Mouse (Mus musculus) embryonic facial prominence, embryonic 10.5 days (tissue): ENCODE data around the gene Qrfp. TPM values are rescaled to one million over a fixed set of nuclear protein-coding genes. Genes with fewer than 3 reads are reported as not detected.

ENCODE experiments used
- DNase-seq: peaks from one replicate; pipeline ENCODE4 v3.0.0-alpha.2; 2017; ENCODE audit warnings: low spot score
- H3K27ac ChIP-seq: fragments of 300-500 bp; sonication (generic); replicated peaks from 2 replicates; pipeline ENCODE4 v1.5.1; 2016; ENCODE audit warnings: mild to moderate bottlenecking
- H3K27me3 ChIP-seq: fragments of 300-500 bp; sonication (generic); replicated peaks from 2 replicates; pipeline ENCODE4 v1.6.1; 2016; ENCODE audit warnings: low read depth, mild to moderate bottlenecking; ENCODE audit not compliant: poor library complexity, severe bottlenecking
- H3K36me3 ChIP-seq: fragments of 300-500 bp; sonication (generic); replicated peaks from 2 replicates; pipeline ENCODE4 v1.6.1; 2016; ENCODE audit warnings: mild to moderate bottlenecking, moderate library complexity
- H3K4me1 ChIP-seq: fragments of 300-500 bp; sonication (generic); 2 replicates; pipeline ENCODE4 v1.6.1; 2016
- H3K4me3 ChIP-seq: fragments of 300-500 bp; sonication (generic); 2 replicates; pipeline ENCODE4 v1.5.1; 2016; ENCODE audit warnings: mild to moderate bottlenecking, moderate library complexity
- H3K9me3 ChIP-seq: fragments of 300-500 bp; sonication (generic); 2 replicates; pipeline ENCODE4 v1.6.1; 2016; ENCODE audit warnings: mild to moderate bottlenecking
- whole genome bisulfite sequencing: fragments of 180-500 bp; shearing (Covaris S2); methylation state at CpG from one replicate; pipeline ENCODE4 v1.1.7; 2016; 5-methylcytosine and 5-hydroxymethylcytosine counted together
- polyA plus RNA-seq: library from polyadenylated mRNA; unstranded; fragments of >200 nt; fragmentation: Nextera tagmentation; extraction: Ambion mirVana; gene quantifications from 2 replicates; pipeline ENCODE4 v1.2.1, GENCODE M21; 2016

Qrfp gene
- polyA plus RNA-seq, 1 experiment from 2014 or later: 0.20 TPM

DNA sequence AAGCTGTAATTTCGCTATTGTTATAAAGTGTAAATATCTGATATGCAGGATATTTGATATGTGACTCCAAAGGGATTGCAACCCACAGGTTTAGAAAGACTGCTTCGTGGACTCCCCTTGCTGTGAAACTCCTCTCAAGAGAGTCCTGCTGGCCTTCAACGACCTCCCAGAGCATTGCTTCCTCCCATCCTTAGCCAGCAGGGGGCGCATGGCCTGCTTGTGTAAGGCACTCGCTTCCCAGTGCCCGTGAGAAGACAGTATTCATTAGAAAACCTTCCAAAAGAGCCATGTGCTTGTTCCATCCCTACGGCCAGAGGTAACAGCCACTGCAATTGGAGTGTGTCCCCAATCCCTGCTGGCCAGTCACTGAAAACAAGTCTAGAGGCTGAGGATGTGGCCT, 23.4 kb downstream of the Qrfp start:
- Histone ChIP-seq H3K36me3 (peaks cover 100% of the 10 kb centered on the region), H3K4me1 (no peaks in the 10 kb centered on the region), H3K27me3 (no peaks in the 10 kb centered on the region), H3K27ac (no peak overlapping the region), H3K9me3 (no peaks in the 10 kb centered on the region), H3K4me3 (no peak overlapping the region)
- DNase-seq: peak; percentile 85
- 27% methylated on average over 7 of the region's 7 CpGs for WGBS

DNA sequence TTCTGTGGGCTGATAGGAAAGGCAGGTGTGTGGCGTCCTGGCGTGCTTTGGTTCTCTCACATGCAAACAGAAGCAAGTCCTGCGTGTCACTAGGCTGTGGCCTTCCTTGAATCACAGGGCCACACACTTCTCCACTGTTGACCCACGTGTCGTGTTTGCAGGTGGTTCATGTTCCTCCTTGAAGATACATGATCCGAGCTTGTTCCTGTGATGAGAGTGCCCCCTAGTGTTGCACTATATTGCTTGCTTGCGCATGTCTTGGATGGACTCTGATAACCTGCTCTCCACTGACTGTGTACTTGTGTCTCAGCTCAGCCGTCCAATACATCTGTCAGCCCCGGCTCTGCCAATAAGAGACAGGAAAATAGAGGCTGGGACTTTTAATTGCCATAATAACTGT, 25.3 kb downstream of the Qrfp start:
- DNase-seq: peak; percentile 71
- no peaks in the 10 kb centered on the region for H3K4me1 ChIP-seq
- no peak overlapping the region for H3K4me3 ChIP-seq
- H3K27ac ChIP-seq: no peak overlapping the region
- H3K27me3 ChIP-seq: no peaks in the 10 kb centered on the region
- 50% methylated on average over 9 of the region's 9 CpGs for WGBS
- no peaks in the 10 kb centered on the region for H3K9me3 ChIP-seq
- H3K36me3 ChIP-seq: peaks cover 100% of the 10 kb centered on the region

DNA sequence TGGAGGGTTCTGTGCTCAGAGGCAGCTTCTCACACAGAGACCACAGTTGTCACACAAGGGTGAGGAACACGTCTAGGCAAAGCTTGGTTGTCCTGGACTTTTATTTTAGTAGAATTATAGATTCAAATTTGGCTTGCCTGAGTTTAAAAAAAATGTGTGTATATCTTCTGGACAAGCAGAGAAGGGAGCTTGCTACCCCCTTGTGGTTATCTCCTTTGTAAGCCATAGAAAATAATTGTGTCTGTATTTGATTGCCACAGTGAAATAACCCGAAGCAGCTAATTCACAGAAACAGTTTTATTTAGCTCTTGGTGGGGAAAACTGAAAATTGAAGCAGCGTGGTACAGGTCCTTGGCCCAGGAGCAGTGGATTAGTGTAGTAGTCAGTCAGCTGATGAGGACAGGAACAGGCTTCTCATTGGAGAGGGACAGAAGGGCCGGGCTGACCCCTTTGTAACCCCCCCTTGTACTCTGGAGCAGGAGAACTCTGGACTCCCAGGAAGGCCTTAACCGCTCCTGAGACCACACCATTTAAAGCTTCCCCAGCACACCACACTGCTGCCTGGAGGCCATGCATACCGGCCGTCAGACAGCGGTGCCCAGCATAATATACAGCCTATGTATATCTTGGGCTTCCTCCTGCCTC, 27.3 kb downstream of the Qrfp start:
- 77% methylated on average over 8 of the region's 8 CpGs for WGBS
- peaks cover 100% of the 10 kb centered on the region for H3K36me3 ChIP-seq
- H3K27me3 ChIP-seq: no peaks in the 10 kb centered on the region
- no peak for DNase-seq
- no peaks in the 10 kb centered on the region for H3K9me3 ChIP-seq
- H3K4me3 ChIP-seq: no peak overlapping the region
- no peaks in the 10 kb centered on the region for H3K4me1 ChIP-seq
- H3K27ac ChIP-seq: no peak overlapping the region

DNA sequence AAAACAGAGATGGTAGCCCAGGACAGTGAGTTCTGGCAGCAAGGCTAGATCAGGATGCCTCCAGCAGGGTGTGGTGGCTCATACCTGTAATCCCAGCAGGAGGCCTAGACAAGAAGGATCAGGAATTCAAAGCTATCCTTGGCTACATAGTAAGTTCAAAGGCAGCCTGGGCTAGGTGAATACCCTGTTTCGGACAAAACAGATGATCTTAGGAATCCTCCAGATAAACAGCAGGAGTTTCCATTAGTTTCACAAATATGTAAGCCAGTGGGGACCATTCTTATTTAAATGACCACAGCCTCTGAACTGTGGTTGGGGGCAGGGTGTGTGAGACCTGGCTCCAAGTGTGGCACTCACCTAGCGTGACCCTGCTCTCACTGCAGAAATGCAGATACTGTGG, 31.1 kb downstream of the Qrfp start:
- H3K36me3 ChIP-seq: peaks cover 100% of the 10 kb centered on the region
- no peaks in the 10 kb centered on the region for H3K27me3 ChIP-seq
- no peaks in the 10 kb centered on the region for H3K4me1 ChIP-seq
- H3K4me3 ChIP-seq: no peak overlapping the region
- 94% methylated on average over 2 of the region's 2 CpGs for WGBS
- 0 out of 2 replicates have a peak, but pooled peaks cover 2% of the 10 kb centered on the region for H3K9me3 ChIP-seq
- H3K27ac ChIP-seq: no peak overlapping the region
- no peak for DNase-seq

DNA sequence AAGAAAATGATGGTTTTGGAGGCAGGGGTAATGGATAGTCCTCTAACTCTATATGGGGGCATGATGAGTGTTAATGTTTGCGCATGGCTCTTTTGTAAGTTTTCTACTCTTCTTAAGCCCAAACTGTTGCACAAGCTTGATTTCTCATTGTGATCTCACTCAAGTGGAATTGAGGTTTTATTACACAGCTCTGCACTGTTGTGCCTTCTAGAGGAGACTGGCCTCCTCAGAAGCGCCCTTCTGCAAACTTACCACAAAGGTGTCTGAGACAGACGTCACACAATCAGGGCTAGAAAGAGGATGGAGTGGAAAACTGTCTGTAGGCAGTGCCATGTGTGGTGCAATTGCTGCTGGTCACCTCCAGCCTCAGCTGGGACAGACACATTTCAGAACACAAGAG, 33.9 kb downstream of the Qrfp start:
- Histone ChIP-seq H3K27ac (no peak overlapping the region), H3K4me1 (peaks cover 11% of the 10 kb centered on the region), H3K9me3 (0 out of 2 replicates have a peak, but pooled peaks cover 2% of the 10 kb centered on the region), H3K36me3 (peaks cover 87% of the 10 kb centered on the region), H3K4me3 (no peak overlapping the region), H3K27me3 (no peaks in the 10 kb centered on the region)
- no peak for DNase-seq
- WGBS: 97% methylated on average over 3 of the region's 3 CpGs

DNA sequence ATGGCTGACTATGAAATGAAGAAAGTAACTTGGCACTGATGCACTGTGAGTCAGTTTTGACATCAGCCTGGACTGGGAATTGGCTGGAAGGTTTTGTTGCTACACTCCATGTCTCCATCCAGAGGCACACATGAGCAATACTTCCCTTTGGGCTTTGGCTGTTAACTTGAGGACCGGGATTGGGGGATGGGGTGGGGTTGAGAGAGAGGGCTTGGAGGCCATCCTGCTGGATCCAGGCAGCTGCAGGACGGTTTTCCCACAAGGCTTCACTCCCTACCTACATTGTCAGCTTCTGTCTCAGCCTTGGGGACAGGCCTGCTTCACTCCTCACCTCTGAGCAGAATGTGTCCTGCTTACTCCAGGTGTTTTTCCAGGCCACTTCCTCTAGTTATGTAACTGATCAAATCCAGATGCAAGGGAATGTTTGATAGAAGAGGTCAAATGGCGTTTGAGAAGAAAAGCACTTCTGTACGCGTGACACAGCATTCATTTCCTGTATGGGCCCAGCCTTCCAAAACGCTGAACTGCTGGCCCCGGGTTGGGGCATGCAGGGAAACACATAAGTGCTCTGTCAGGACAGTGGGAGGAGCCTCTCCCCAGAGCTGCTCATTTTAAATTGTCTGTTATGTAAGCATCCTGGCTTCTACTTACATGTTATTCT, 39.5 kb downstream of the Qrfp start:
- Histone ChIP-seq H3K27me3 (no peaks in the 10 kb centered on the region), H3K4me1 (peaks cover 61% of the 10 kb centered on the region), H3K4me3 (peak overlapping the region; percentile 36), H3K9me3 (no peaks in the 10 kb centered on the region), H3K27ac (peak overlapping the region; percentile 63), H3K36me3 (peaks cover 42% of the 10 kb centered on the region)
- peak; percentile 72 for DNase-seq
- WGBS: 26% methylated on average over 7 of the region's 7 CpGs

DNA sequence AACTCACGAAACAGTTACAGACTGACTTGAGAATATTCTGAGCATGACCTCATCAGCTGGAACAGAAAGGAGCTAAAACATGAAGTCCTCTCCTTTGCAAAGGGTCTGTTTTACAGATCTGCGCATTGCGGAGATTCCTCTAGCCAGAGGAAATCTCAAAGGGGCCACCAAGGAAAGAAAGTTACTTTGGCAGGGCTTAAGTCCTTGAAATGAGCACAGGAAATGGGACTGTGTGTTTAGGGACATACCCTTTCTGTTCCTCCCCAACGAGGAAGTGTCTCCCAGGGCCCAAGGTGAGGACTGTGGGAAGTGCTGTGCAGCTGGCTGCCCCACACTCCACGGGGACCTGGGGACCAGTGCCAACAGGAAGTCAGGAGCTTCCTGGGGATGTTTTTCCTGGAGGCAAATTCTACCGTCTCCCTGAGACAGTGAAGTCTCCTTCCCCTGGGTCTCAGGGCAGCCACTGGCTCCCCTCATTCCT, 40.7 kb downstream of the Qrfp start:
- no peak for DNase-seq
- H3K4me3 ChIP-seq: peak overlapping the region; percentile 21; the same call in 1 of the 2 replicates
- no peaks in the 10 kb centered on the region for H3K9me3 ChIP-seq
- no peaks in the 10 kb centered on the region for H3K27me3 ChIP-seq
- H3K36me3 ChIP-seq: peaks cover 30% of the 10 kb centered on the region
- H3K4me1 ChIP-seq: peaks cover 70% of the 10 kb centered on the region
- H3K27ac ChIP-seq: no peak overlapping the region; the same call in 1 of the 2 replicates
- 34% methylated on average over 6 of the region's 6 CpGs for WGBS

DNA sequence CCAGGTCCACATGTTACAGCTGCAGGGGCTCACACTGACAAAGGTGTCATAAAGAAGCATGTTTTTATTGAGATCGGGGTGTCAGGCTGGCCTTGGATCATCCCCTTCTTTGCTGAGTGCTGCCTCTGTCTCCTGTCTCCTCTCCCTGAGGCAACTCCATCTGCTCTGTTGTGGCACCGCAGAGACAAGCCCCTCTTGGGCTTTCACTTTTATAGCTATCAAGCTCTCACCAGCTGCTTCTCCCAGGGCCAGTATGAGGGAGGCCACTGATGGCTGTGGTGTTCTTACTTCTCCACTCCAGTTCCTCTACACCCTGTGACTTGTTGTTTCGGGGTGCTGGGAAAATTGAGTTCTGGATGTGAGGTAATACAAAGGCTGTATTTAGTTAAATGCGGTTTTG, 41.3 kb downstream of the Qrfp start:
- Histone ChIP-seq H3K27me3 (no peaks in the 10 kb centered on the region), H3K4me3 (peak overlapping the region; percentile 21; the same call in 1 of the 2 replicates), H3K4me1 (peaks cover 71% of the 10 kb centered on the region), H3K9me3 (no peaks in the 10 kb centered on the region), H3K27ac (peak overlapping the region; percentile 44), H3K36me3 (peaks cover 27% of the 10 kb centered on the region)
- no peak for DNase-seq
- WGBS: 50% methylated on average over 4 of the region's 4 CpGs

DNA sequence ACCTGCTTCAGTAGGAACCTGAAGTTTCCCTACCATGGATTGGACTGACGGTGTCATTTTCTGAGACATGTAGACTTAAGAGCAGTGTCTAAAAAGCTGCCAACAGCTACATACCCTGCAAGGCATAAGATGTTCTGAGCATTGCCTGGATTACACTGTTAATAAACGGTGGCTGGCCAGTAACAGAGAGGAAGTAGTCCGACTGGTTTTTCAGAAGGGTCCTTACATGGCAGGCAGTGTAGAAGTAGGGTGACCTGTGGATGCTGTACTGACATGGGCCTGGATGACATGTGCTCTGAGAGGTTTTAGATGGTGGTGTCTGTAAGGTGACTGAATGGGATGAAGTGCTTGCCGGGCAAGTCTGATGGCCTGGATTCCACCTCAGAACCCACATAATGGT, 42.6 kb downstream of the Qrfp start:
- Histone ChIP-seq H3K9me3 (no peaks in the 10 kb centered on the region), H3K36me3 (peaks cover 22% of the 10 kb centered on the region), H3K27ac (no peak overlapping the region), H3K4me1 (peaks cover 82% of the 10 kb centered on the region), H3K27me3 (no peaks in the 10 kb centered on the region), H3K4me3 (no peak overlapping the region)
- 79% methylated on average over 4 of the region's 4 CpGs for WGBS
- no peak for DNase-seq

DNA sequence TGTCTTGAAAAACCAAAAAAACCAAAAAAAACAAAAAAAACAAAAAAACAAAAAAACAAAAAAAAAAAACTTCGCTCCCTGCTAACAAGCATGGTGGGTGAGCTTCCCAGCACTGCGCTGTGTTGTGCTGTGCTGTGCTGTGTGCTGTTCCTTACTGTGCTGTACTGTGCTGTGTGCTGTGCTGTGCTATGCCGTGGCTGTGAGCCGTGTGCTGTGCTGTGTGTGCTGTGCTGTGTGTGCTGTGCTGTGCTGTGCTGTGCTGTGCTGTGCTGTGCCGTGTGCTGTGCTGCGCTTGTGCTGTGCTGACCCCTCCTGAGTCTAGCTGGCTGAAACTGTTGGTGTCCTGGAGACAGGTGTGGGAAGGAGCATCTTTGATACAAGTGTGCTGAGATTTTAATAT, 43.3 kb downstream of the Qrfp start:
- Histone ChIP-seq H3K4me1 (peaks cover 85% of the 10 kb centered on the region), H3K27ac (no peak overlapping the region), H3K36me3 (peaks cover 20% of the 10 kb centered on the region), H3K27me3 (no peaks in the 10 kb centered on the region), H3K9me3 (no peaks in the 10 kb centered on the region), H3K4me3 (no peak overlapping the region)
- 93% methylated on average over 6 of the region's 6 CpGs for WGBS
- no peak for DNase-seq

DNA sequence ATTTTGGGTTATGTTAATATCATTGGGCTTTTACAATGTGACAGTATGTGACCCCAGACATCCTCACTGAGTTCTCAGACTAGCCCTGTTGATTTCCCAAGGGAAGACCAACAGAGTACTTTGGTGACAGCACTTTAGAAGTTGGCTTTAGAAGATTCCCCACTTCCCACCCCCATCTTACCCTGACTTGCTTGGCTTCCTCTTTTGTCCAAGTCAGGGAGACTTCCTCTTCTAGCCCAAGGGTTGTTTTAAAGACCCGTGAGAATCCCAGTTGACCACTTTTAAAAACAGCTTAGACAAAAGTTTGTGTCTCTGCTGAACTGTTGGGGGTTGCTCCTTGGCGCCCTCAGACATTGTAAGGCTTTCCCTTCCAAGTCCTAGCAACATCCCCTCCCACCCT, 47.1 kb downstream of the Qrfp start:
- Histone ChIP-seq H3K4me3 (peak overlapping the region; percentile 82), H3K27me3 (no peaks in the 10 kb centered on the region), H3K4me1 (peaks cover 73% of the 10 kb centered on the region), H3K36me3 (peaks cover 15% of the 10 kb centered on the region), H3K9me3 (no peaks in the 10 kb centered on the region), H3K27ac (no peak overlapping the region)
- no peak for DNase-seq
- 23% methylated on average over 2 of the region's 2 CpGs for WGBS

DNA sequence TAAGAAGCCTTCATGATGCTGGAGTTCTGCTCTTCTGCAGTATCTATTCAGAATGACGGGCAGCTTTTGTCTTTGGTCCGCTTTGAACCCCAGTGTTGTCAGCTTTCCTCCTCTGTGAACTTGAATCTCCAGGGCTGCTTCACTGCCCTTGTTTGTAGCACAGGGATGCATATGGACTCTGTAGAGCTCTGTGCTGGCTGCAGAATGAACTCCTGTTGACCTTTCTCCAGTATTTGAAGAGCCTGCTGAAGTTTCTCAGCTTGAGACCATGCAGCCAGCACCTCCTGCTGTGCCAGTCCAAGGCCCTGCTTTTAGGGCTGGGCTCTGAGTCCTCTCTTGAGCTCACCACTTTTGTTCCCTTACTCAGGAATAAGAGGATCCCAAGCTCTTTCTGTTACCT, 47.5 kb downstream of the Qrfp start:
- H3K4me3 ChIP-seq: peak overlapping the region; percentile 82
- no peaks in the 10 kb centered on the region for H3K27me3 ChIP-seq
- no peaks in the 10 kb centered on the region for H3K9me3 ChIP-seq
- H3K27ac ChIP-seq: no peak overlapping the region; the same call in 1 of the 2 replicates
- no peak for DNase-seq
- H3K36me3 ChIP-seq: peaks cover 14% of the 10 kb centered on the region
- WGBS: 26% methylated on average over 2 of the region's 2 CpGs
- H3K4me1 ChIP-seq: peaks cover 72% of the 10 kb centered on the region

DNA sequence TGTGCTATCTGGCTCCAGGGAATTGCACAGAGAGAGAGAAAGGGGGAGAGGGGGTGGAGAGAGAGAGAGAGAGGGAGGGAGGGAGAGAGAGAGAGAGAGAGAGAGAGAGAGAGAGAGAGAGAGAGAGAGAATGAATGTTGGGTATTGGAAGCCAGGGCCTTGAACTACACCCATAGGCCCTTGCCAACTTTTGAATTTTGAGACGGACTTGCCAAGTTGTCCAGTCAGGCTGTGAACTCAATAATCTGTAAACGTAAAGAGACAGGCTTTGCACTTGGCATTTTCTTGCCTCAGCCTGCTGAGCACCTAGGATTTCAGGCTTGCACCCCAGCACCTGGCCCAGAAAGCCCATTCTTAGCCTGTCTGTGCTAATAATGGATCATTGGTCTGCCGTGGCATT, 48.2 kb downstream of the Qrfp start:
- no peak for DNase-seq
- 47% methylated on average over 3 of the region's 3 CpGs for WGBS
- H3K27me3 ChIP-seq: no peaks in the 10 kb centered on the region
- H3K4me3 ChIP-seq: peak overlapping the region; percentile 82
- H3K4me1 ChIP-seq: peaks cover 72% of the 10 kb centered on the region
- H3K27ac ChIP-seq: peak overlapping the region; percentile 99
- no peaks in the 10 kb centered on the region for H3K9me3 ChIP-seq
- peaks cover 9% of the 10 kb centered on the region for H3K36me3 ChIP-seq
